Mouse (Mus musculus): ENCODE data around the gene Arpc2.

DNA sequence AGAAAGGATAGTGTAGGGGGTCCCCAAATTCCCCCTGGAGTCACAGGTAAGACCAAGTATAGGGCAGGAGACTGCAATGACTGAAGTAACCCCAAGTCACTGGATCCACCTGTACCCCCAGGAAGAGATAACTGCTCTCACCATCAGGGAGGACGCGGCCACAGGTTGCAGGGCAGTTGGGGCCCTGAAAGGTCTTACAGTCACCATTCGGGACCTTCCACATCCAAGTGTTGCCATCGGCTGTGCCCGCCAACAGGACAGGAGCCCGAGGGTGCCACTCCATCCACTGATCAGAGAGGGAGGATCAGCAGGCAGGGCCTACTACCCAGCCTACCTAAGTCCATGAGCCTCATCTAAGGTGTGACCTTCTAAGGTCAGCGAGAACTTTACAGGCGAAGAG, 46.0 kb downstream of the Arpc2 start:
- TF ChIP-seq CTCF (IDR thresholded peaks at IDR 0.05; ENCODE audit: control insufficient read depth, insufficient read depth, insufficient read length) (no peak), USF1 (IDR thresholded peaks at IDR 0.05; ENCODE audit: low read depth) (no peak), MAX (IDR thresholded peaks at IDR 0.05) (no peak)
